In the genomic region with DNA sequence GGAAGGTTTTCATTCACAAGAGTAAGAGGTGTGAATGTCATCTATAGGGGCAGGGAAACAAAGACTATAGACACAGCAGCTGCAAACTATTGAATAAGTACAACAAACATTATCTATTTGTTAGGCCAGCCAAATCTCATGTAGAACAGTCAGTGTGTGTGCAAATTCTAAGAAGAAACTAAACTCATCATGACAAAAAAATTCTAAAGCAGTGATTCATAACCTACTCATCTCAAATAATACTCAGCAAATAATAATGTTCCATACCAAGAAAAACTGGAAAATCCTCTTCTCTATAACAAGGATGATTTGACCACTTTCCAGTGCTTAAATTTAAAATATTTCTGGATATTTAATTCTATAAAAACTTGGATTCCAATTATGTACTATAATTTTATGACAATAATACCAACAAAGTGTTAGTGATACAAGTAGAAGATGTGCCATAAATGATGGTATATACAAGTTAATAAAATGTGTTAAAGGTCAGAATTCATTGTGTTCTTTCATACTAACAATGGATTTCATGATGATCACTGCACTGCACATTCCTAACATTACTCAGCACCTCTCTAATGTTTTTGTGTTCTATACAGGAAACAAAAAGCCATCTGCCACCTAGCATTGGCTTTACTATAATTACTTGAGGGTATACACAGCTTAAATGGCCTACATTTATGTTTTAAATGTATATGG, we compare ENCODE assay signal across 12 mouse cellular contexts.
DNase-seq lines count a peak whose midpoint lies in the region; TF ChIP-seq lines count a peak whose summit lies in the region.
"Had no signal": no experiment of that assay in that cellular context is flagged by ENCODE, and none has a peak within 500 bp of the region (broad histone marks: within the 10 kb centered on the region; RNA-seq: fewer than 3 reads in every experiment).

No protein-coding gene starts in this region.

- H3K27me3 ChIP-seq in C2C12 (ENCODE audit: control insufficient read depth, insufficient read depth, insufficient read length) = no peaks in the 10 kb centered on the region
- H3K27me3 ChIP-seq in heart, adult 2 months (ENCODE audit: control insufficient read depth, insufficient read depth, low read length) = no peaks in the 10 kb centered on the region
- H3K27me3 ChIP-seq: embryonic facial prominence, embryonic 13.5 days; embryonic facial prominence, embryonic 15.5 days; forebrain, embryonic 13.5 days; forebrain, embryonic 15.5 days had no signal

- H3K36me3 ChIP-seq in C2C12 (ENCODE audit: control insufficient read depth, insufficient read depth) = no peaks in the 10 kb centered on the region
- H3K36me3 ChIP-seq in heart, adult 2 months (ENCODE audit: control insufficient read depth, insufficient read depth, low read length) = no peaks in the 10 kb centered on the region
- H3K36me3 ChIP-seq: embryonic facial prominence, embryonic 13.5 days; embryonic facial prominence, embryonic 15.5 days; forebrain, embryonic 15.5 days had no signal

- H3K4me3 ChIP-seq in C2C12 (ENCODE audit: insufficient read depth, poor library complexity, severe bottlenecking) = no peak overlapping the region
- no peak overlapping the region for H3K4me3 ChIP-seq in heart, adult 2 months
- H3K4me3 ChIP-seq: embryonic facial prominence, embryonic 13.5 days; embryonic facial prominence, embryonic 15.5 days; forebrain, embryonic 13.5 days; forebrain, embryonic 15.5 days had no signal

- no peak for TF ChIP-seq POLR2A in heart, adult 2 months (IDR thresholded peaks at IDR 0.05; ENCODE audit: insufficient read depth, low read depth, low read length)

- no peak for TF ChIP-seq CTCF in C2C12 (IDR thresholded peaks at IDR 0.05; ENCODE audit: control insufficient read depth, insufficient read depth, insufficient read length)
- no peak for TF ChIP-seq CTCF in heart, adult 2 months (IDR thresholded peaks at IDR 0.05)

- no peaks in the 10 kb centered on the region for H3K79me3 ChIP-seq in C2C12 (ENCODE audit: low read depth)

- no peak overlapping the region for H3K27ac ChIP-seq in heart, adult 2 months
- H3K27ac ChIP-seq: embryonic facial prominence, embryonic 13.5 days; embryonic facial prominence, embryonic 15.5 days; forebrain, embryonic 13.5 days; forebrain, embryonic 15.5 days had no signal

- TF ChIP-seq EP300 in heart, adult 2 months (IDR thresholded peaks at IDR 0.05; ENCODE audit: insufficient read depth, low read depth, low read length) = no peak

- intact Hi-C loops in heart, adult 2 months (cut with DNase I) = no loop called here

- no peaks in the 10 kb centered on the region for H3K79me2 ChIP-seq in C2C12 (ENCODE audit: control insufficient read depth, insufficient read depth)
- no peaks in the 10 kb centered on the region for H3K79me2 ChIP-seq in heart, adult 2 months (replicated peaks; ENCODE audit: control insufficient read depth, insufficient read depth, low read length)

- DNase-seq in 3T3-L1 (ENCODE audit: low read depth, low spot score) (peak; percentile 61), NIH3T3 (ENCODE audit: low read depth) (peak; percentile 16)
- DNase-seq in gastrocnemius, postnatal 25 days = no peak
- DNase-seq in kidney, postnatal 36 days = no peak
- no peak for DNase-seq in heart, adult 2 months
- DNase-seq: adrenal gland, adult 2 months; B cell, adult 2 months had no signal

- no peak overlapping the region for H3ac ChIP-seq in C2C12 (ENCODE audit: control insufficient read depth, insufficient read length, low read depth)

- H3K9ac ChIP-seq in heart, adult 2 months (ENCODE audit: low read depth, low read length) = no peak overlapping the region
- H3K9ac ChIP-seq: embryonic facial prominence, embryonic 13.5 days; embryonic facial prominence, embryonic 15.5 days; forebrain, embryonic 13.5 days; forebrain, embryonic 15.5 days had no signal

- H3K4me1 ChIP-seq in heart, adult 2 months (ENCODE audit: control insufficient read depth, insufficient read depth, low read length) = no peaks in the 10 kb centered on the region; the same call in 1 of the 2 replicates
- H3K4me1 ChIP-seq: embryonic facial prominence, embryonic 15.5 days; forebrain, embryonic 13.5 days; forebrain, embryonic 15.5 days had no signal

TF ChIP-seq in C2C12, 6 proteins besides CTCF, POLR2A, EP300 and RAD21:
- TF ChIP-seq USF1 (IDR thresholded peaks at IDR 0.05; ENCODE audit: low read depth) (no peak), MYOG (IDR thresholded peaks at IDR 0.05; ENCODE audit: control insufficient read depth, extremely low read depth, insufficient read length) (no peak), FOSL1 (IDR thresholded peaks at IDR 0.05; ENCODE audit: insufficient read depth, low read length, poor library complexity, severe bottlenecking) (peak; percentile 76), MAX (IDR thresholded peaks at IDR 0.05) (peak; percentile 19), MYOD1 (IDR thresholded peaks at IDR 0.05; ENCODE audit: control insufficient read depth, insufficient read length, low read depth) (peak; percentile 21), CEBPB (IDR thresholded peaks at IDR 0.05; ENCODE audit: low read depth) (no peak)
TF ChIP-seq in C2C12: peak in this region for 3.

Comparison
In these comparisons a context has a peak if more than half of its experiments do, and no peak if none do; other contexts are left out.
1. DNase-seq: peak in 3T3-L1 (single experiment) and NIH3T3 (single experiment); none in gastrocnemius, postnatal 25 days (single experiment), kidney, postnatal 36 days (0 of 2) and heart, adult 2 months (0 of 2).